Mouse (Mus musculus) embryo, embryonic 10.5 days (tissue): ENCODE results near the gene Proser3.

Source experiments
- DNase-seq: peaks from one replicate; pipeline ENCODE4 v3.0.0-alpha.2; 2015; ENCODE audit warnings: low spot score

Proser3 gene

DNA sequence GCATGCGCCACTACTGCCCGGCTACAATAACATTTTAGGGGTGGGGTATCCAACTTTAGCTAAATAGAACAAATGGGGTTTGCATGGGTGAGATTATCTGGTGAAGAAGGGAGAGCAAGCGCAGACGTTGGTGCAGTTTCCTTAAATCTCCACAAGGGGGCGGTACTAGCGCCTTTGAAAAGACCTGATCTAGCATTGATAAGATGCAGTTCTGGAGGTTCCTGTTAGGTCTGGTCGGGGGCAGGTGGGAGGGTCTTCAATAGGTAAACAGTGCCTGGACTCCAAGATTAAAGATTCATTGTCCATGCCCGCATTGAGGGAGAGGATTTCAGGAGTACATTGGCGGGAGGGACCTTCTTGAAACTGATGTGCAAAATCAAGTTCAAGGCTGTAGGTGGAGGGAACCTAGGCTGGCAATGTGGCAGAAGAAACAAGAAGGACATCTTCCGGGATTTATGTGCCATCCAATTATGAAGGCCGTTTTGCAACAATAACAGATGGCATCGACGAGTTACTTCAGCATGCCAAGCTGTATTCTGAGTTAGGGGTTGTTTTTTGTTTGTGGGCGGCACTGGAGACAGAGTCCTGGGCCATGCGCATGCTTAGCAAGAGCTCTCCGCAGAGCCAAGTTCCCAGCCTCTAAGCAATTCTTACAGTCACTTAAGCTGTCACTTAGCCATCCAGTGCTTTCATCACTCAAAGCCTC is 61.7 kb downstream of the Proser3 start:
- peak; percentile 79 for DNase-seq
